Comparison of ENCODE assay signal across 9 mouse cellular contexts in genomic region chr1:132191093-132191785, GRCm38 (mm10). TPM values are rescaled to one million over a fixed set of nuclear protein-coding genes. Genes with fewer than 3 reads are reported as not detected.
A peak's percentile ranks its signal among the peaks of the same experiment; 100 is the strongest.
DNase-seq lines count a peak whose midpoint lies in the region; ATAC-seq lines count a peak whose summit lies in the region.
"Had no signal": no experiment of that assay in that cellular context is flagged by ENCODE, and none has a peak within 500 bp of the region (broad histone marks: within the 10 kb centered on the region; RNA-seq: fewer than 3 reads in every experiment).

TSS of gene Lemd1 (plus strand) at chr1:132191431.
TSS of gene AC124108.1 (plus strand) at chr1:132191457.

- H3K4me1 ChIP-seq in megakaryocyte, embryonic 14.5 days = peaks cover 17% of the 10 kb centered on the region
- peaks cover 23% of the 10 kb centered on the region for H3K4me1 ChIP-seq in intestine, embryonic 16.5 days (ENCODE audit: control insufficient read depth, insufficient read depth, low read length)
- peaks cover 65% of the 10 kb centered on the region for H3K4me1 ChIP-seq in neural tube, embryonic 13.5 days (replicated peaks)

- DNase-seq in cerebellum, postnatal 25 days = peak; percentile 55 to 56
- DNase-seq in cerebellum, postnatal 4 days (ENCODE audit: low spot score in 2 of 2) = no peak
- no peak for DNase-seq in urinary bladder, postnatal 25 days (ENCODE audit: low spot score)
- no peak for DNase-seq in adrenal gland, postnatal 36 days

- H3K4me3 ChIP-seq in megakaryocyte, embryonic 14.5 days (replicated peaks) = peak within 1 kb of the TSS; percentile 82
- H3K4me3 ChIP-seq in intestine, embryonic 16.5 days (ENCODE audit: low read length) = peak within 1 kb of the TSS; percentile 64
- peak within 1 kb of the TSS; percentile 76 for H3K4me3 ChIP-seq in neural tube, embryonic 13.5 days
- H3K4me3 ChIP-seq: erythroblast, embryonic 14.5 days had no signal

- WGBS in intestine, embryonic 16.5 days = 1% methylated on average over 34 of the region's 34 CpGs
- 1% methylated on average over 34 of the region's 34 CpGs for WGBS in neural tube, embryonic 13.5 days

- H3K36me3 ChIP-seq in megakaryocyte, embryonic 14.5 days (replicated peaks; ENCODE audit: low read length) = no peaks in the 10 kb centered on the region
- no peaks in the 10 kb centered on the region for H3K36me3 ChIP-seq in intestine, embryonic 16.5 days (ENCODE audit: control insufficient read depth, insufficient read depth, low read length)
- no peaks in the 10 kb centered on the region for H3K36me3 ChIP-seq in neural tube, embryonic 13.5 days

- H3K27me3 ChIP-seq in megakaryocyte, embryonic 14.5 days (replicated peaks) = peaks cover 99% of the 10 kb centered on the region
- peaks cover 59% of the 10 kb centered on the region for H3K27me3 ChIP-seq in intestine, embryonic 16.5 days (replicated peaks; ENCODE audit: control insufficient read depth, insufficient read depth, low read length)
- peaks cover 22% of the 10 kb centered on the region for H3K27me3 ChIP-seq in neural tube, embryonic 13.5 days

- H3K27ac ChIP-seq in intestine, embryonic 16.5 days (ENCODE audit: low read length) = no peak within 1 kb of the TSS
- peak within 1 kb of the TSS; percentile 100 for H3K27ac ChIP-seq in neural tube, embryonic 13.5 days (replicated peaks)

- H3K4me2 ChIP-seq in intestine, embryonic 16.5 days (ENCODE audit: low read depth, low read length) = peak within 1 kb of the TSS; percentile 99
- peak within 1 kb of the TSS; percentile 86 for H3K4me2 ChIP-seq in neural tube, embryonic 13.5 days

- ATAC-seq in megakaryocyte, adult 5-6 weeks (ENCODE audit: poor library complexity, severe bottlenecking) = no peak
- no peak for ATAC-seq in intestine, embryonic 16.5 days
- peak; percentile 47 for ATAC-seq in neural tube, embryonic 13.5 days (ENCODE audit: low read depth)

- peak within 1 kb of the TSS; percentile 54 for H3K9ac ChIP-seq in intestine, embryonic 16.5 days (ENCODE audit: low read depth, low read length)
- peak within 1 kb of the TSS; percentile 97 for H3K9ac ChIP-seq in neural tube, embryonic 13.5 days

- no peaks in the 10 kb centered on the region for H3K9me3 ChIP-seq in megakaryocyte, embryonic 14.5 days
- H3K9me3 ChIP-seq in intestine, embryonic 16.5 days (ENCODE audit: control insufficient read depth, low read length) = no peaks in the 10 kb centered on the region
- no peaks in the 10 kb centered on the region for H3K9me3 ChIP-seq in neural tube, embryonic 13.5 days

RNA-seq across cellular contexts. Expression of gene Lemd1, which starts in this region (rescaled TPM):
- 2.3 TPM in 1 of 2 replicates, not detected in the other for polyA plus RNA-seq in megakaryocyte, embryonic 14.5 days (2012; ENCODE audit: insufficient read depth, low replicate concordance)
- total RNA-seq in megakaryocyte, adult 5-6 weeks (2015) = not detected in 2 replicates
- not detected in 2 replicates for total RNA-seq in megakaryocyte, adult 5-6 weeks (2017)
- polyA plus RNA-seq in intestine, embryonic 16.5 days (2015; fragmentation: Nextera tagmentation; extraction: Ambion mirVana) = not detected in 2 replicates
- 19.1 and 22.6 TPM in 2 replicates for polyA plus RNA-seq in neural tube, embryonic 13.5 days (2015; fragmentation: Nextera tagmentation; extraction: Ambion mirVana)
- under 1 TPM; 0.33 TPM for total RNA-seq in adrenal gland, postnatal 36 days (2021)
- polyA plus RNA-seq: erythroblast, embryonic 14.5 days had no signal

RNA-seq across cellular contexts. Expression of gene AC124108.1, which starts in this region (rescaled TPM):
- not detected in 2 replicates for polyA plus RNA-seq in megakaryocyte, embryonic 14.5 days (2012; ENCODE audit: insufficient read depth, low replicate concordance)
- total RNA-seq in megakaryocyte, adult 5-6 weeks (2015) = not detected in 2 replicates
- not detected in 2 replicates for total RNA-seq in megakaryocyte, adult 5-6 weeks (2017)
- 0.04 and 0.07 TPM in 2 replicates for polyA plus RNA-seq in intestine, embryonic 16.5 days (2015; fragmentation: Nextera tagmentation; extraction: Ambion mirVana)
- polyA plus RNA-seq in neural tube, embryonic 13.5 days (2015; fragmentation: Nextera tagmentation; extraction: Ambion mirVana) = 2.7 and 3.5 TPM in 2 replicates
- total RNA-seq in adrenal gland, postnatal 36 days (2021) = under 1 TPM in 1 of 2 experiments, not detected in 1; 0.07 TPM
- polyA plus RNA-seq: erythroblast, embryonic 14.5 days had no signal

Comparison
In these comparisons a context has a peak if more than half of its experiments do, and no peak if none do; other contexts are left out.
1. DNase-seq: peak in cerebellum, postnatal 25 days (2 of 2); none in cerebellum, postnatal 4 days (0 of 2), urinary bladder, postnatal 25 days (single experiment) and adrenal gland, postnatal 36 days (0 of 2).
2. Peak in every context shown above with its lines, with median percentiles within 50 percentile points of each other: H3K4me3 ChIP-seq.